Mouse (Mus musculus) left cerebral cortex, adult 2 months (tissue): Measurements from ENCODE around the gene Fam240a. TPM values are rescaled to one million over a fixed set of nuclear protein-coding genes. Genes with fewer than 3 reads are reported as not detected.

Source experiments
- DNase-seq, 2 experiments: peaks; one replicate each; pipeline ENCODE4 v3.0.0; 2021 to 2022; ENCODE audit warnings: low spot score in 2 of 2, mixed read lengths in 1 of 2; ENCODE audit errors: extremely low spot score in 1 of 2
- H3K27ac ChIP-seq: fragments of 200-600 bp; 2 replicates; pipeline ENCODE4 v1.8.1; 2022
- H3K4me3 ChIP-seq: fragments of 200-600 bp; 2 replicates; pipeline ENCODE4 v1.8.1; 2022
- CTCF ChIP-seq: fragments of 200-600 bp; IDR thresholded peaks from 2 replicates; pipeline ENCODE4 v1.8.1; 2022; ENCODE audit warnings: antibody characterized with exemption, mild to moderate bottlenecking, moderate library complexity
- intact Hi-C: fragments of 180-260 bp; cut with DNase I; formaldehyde crosslinking; loops from one replicate; pipeline ENCODE4 v1.15.1; 2025
- total RNA-seq, 2 experiments: library from RNA; stranded (reverse); gene quantifications; 2 replicates each; pipeline ENCODE4 v1.2.3; 2021

Gene Fam240a
- total RNA-seq, 2 experiments from 2014 or later, result not detected

DNA sequence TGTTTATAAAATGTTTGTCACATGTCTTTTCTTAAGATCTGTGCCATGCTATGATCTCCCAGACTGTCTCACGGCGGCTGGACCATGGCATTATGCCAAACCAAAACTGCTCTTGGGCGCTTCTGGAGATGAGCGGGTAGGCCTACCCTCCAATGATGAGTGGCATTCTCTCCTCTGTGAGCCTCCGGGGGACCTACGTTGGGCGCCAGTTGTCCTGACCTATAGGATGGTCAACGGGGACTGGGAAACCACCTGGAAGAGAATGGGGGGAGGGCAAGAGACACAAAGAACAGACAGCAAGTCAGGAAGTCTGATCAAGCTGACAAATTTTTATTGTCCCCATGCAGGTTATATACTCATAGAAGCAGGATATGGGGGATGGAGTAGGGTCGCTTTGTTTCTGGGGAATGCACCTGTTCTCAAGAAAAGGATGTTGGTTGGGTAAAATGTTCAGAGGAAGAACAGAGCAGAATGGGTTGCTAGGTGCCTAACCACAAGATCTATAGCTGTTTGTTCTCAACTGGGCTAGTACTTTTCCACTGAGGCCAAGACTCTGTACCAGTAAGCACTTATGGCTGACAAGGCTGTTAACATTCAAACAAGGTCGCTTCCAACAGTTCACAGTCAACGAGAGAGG lies 9.3 kb downstream of the Fam240a start:
- DNase-seq, result no peak
- no peak overlapping the region for H3K27ac ChIP-seq
- intact Hi-C loops, result no loop called here
- no peak for TF ChIP-seq CTCF
- H3K4me3 ChIP-seq, result no peak overlapping the region

DNA sequence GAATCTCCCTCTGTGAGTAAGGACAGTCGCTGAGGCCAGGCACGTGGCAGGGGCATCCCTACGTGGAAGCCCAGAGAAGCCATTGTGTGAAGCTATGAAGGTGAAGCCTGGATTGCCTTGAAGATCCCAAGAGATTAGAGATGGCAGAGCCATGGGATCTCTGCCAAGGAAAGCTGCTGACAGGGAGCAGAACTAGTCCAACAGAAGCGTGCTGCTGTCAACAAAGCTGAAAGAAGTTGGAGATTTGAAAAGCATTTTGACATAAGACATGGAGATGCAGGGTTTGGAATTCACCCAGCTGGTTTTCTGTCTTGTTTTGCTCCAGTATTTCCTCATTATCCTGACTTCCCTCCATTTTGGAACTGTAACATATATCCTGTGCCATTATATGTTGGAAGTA lies 14.4 kb downstream of the Fam240a start:
- no peak overlapping the region for H3K4me3 ChIP-seq
- no peak for TF ChIP-seq CTCF
- no peak for DNase-seq
- intact Hi-C loops, result no loop called here
- no peak overlapping the region for H3K27ac ChIP-seq

DNA sequence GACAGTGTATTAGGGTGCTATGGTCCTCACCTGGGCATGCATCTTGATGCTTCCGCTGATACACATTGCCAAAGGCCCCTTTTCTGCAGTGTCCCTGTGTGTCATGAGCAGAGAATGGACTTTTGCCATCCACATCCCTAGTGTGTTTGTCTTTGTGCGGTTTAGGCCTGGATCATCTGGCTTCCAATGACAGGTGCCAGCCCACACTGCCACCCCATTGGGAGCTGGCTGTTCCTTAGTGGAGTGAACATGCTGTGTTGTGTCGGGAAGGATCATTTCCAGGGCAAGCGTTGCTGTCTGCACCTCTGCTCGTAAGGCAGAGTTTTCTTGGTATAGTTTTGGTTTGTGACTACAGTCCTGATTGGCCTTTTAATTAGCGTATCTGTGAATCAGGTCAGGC lies 15.5 kb downstream of the Fam240a start:
- H3K27ac ChIP-seq, result no peak overlapping the region
- no peak overlapping the region for H3K4me3 ChIP-seq
- TF ChIP-seq CTCF, result no peak
- DNase-seq, result no peak
- intact Hi-C loops, result no loop called here

DNA sequence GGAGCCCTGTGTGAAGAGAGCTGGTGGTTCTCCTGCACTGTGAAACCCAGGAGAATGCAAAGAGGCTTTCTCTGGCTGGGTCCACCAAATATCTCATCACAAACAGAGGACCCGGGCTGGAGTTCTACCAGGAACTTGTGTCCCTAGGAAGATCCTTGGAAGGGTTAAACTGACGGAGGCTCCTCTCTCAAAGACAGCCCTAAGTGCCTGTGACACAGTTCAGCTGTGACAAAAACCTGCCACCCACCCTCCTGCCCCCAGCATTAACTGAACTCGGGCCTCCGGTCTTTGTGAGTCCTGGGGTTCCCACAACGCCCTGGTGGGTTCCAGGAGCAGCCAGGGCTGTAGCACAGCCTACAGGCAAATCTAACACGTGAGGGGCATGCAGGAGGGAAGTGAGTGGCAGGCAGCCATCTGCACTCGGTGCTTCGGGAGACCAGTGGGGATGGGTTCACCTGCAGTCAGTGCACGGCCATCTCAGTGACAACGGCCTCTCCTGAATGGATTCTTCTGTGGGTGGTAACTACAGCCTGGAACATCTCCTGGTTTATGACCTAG lies 17.1 kb downstream of the Fam240a start:
- no peak for DNase-seq
- intact Hi-C loops, result no loop called here
- Histone ChIP-seq H3K27ac (no peak overlapping the region), H3K4me3 (no peak overlapping the region)
- TF ChIP-seq CTCF, result no peak

DNA sequence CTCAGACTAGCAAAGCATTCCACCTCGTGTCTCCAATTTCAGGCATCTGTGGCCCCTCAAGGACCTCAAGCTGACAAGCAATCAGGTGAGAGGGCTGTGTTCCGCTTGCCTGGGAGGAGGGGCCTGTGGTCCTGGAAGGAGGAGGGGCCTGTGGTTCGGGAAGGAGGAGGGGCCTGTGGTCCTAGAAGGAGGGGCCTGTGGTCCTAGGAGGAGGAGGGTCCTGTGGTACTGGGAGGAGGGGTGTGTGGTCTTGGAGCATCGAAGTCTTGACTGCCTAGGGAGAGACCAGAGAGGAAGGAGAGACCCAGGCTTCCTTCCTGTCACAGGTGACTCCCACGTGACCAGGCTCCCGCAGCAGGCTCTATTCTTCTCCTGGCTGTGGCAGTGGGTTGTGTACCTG lies 20.1 kb downstream of the Fam240a start:
- no peak overlapping the region for H3K27ac ChIP-seq
- no peak overlapping the region for H3K4me3 ChIP-seq
- TF ChIP-seq CTCF, result no peak
- intact Hi-C loops, result no loop called here
- DNase-seq, result no peak

DNA sequence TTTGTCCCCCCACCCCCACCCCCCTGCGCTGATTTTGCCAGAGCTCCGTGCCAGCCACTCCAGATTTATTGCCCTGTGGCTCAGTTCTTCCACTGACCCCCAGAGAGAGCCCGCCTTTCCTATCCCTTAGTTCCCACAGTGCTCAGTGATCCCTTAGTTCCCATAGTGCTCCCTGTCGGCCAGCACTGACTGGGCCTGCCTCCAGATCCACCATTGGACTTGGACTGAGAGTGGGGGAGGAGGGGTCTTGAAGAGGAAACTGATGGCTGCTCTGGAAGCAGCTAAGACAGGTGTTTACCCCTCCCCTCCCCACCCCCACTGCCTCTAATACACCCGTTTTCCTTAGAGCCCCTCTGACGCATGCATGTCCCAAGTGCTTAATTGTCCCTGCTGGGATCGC lies 20.7 kb downstream of the Fam240a start:
- Histone ChIP-seq H3K4me3 (no peak overlapping the region), H3K27ac (no peak overlapping the region)
- intact Hi-C loops, result no loop called here
- DNase-seq, result no peak
- TF ChIP-seq CTCF, result no peak

DNA sequence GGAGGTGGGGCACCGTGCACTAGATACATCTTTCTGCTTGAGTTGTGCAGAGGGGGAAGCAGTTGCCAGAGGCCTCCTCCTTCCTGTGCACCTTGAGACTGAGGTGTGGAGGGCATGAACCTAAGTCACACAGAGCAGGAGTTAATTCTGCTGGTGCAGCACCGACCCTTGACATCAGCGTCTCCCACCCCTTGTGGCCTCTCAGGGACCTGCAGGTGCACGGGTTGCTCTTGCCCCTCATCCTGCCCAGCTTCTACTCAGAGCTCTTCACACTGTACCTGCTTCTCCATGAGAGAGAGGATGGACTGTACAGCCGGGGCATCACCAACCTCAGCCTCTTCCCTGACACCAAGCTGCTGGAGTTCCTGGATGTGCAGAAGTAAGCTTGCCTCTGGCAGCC lies 21.2 kb downstream of the Fam240a start:
- H3K4me3 ChIP-seq, result no peak overlapping the region
- TF ChIP-seq CTCF, result no peak
- intact Hi-C loops, result no loop called here

DNA sequence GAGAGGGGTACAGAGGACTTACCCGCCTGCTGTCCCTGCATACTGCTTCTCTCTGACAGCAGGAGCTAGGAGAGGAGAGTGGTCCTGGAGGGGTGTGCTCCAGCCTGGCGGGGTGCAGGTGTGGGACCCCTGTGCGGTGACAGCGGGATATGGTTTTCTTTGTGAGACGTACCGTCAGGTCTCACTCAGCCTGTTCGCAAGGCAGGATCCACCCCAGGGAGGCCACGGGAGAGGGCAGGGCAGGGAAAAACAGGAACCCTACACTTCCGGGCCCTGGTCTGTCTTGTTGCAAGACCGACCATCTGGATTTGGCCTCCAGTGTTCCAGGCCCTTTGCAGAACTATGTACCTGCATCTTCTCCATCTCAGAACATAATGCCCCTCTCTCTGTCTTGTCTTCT lies 23.2 kb downstream of the Fam240a start:
- no peak for TF ChIP-seq CTCF
- H3K27ac ChIP-seq, result no peak overlapping the region
- DNase-seq, result no peak
- intact Hi-C loops, result no loop called here
- H3K4me3 ChIP-seq, result no peak overlapping the region

More for the DNA sequence above, 21.2 kb downstream of the Fam240a start:
- H3K27ac ChIP-seq, result no peak overlapping the region
- DNase-seq, result no peak

DNA sequence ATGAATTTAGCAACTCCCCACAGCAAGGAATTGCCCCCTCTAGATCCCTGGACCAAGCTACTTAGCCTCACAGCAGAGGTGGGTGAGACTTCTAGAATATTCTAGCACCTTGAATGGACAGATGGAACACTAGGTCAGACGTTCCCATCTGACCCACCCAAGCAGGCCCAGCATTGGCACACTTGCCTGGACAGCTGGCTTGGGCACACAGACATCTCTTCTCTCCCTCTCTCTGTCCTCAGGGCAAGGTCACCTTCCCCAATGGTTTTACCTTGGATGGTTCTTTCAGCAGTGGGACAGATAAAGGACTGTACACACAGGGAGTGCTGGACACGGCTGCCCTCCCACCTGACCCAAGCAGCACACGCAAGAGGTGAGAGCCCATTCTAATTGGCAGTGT lies 24.1 kb downstream of the Fam240a start:
- intact Hi-C loops, result no loop called here

DNA sequence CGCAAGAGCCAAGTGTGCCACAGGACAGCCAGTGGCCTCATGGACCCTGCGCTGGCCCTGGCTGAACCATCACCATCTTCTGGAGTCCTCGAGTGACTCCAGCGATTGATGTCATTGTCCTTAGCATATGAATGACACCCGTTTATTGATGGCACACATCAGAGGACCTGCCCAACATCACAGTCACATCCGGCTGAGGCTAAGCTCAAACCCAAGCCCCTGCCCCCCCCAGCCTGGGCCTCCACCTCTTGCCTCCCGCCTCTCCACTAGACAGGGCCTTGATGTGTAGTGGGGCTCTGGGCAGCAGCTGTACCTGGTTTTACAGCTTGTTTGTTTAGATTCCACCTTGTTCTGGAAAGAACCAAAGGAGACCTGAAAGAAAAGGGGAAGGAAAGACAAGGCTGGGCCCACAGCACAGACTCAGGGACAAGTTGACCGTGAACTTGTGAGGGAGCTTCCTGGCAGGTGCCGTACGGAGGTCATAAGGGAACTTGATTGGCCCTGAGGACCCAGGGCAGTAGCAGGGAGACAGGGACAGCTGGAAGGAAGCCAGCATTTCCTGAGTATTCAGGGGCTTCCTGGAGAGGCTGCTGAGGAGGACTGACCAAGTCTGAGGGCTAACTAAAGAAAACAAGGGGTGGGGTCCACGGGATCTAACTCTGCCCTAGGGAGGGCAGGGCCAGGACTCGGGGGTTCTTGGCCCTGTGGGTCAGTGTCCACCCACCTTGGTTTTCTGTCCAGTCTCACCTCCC lies 25.4 kb downstream of the Fam240a start:
- TF ChIP-seq CTCF, result no peak
- intact Hi-C loops, result no loop called here
- Histone ChIP-seq H3K4me3 (no peak overlapping the region), H3K27ac (no peak overlapping the region)
- no peak for DNase-seq

More for the DNA sequence above, 24.1 kb downstream of the Fam240a start:
- H3K4me3 ChIP-seq, result no peak overlapping the region
- no peak for TF ChIP-seq CTCF
- no peak for DNase-seq
- no peak overlapping the region for H3K27ac ChIP-seq

DNA sequence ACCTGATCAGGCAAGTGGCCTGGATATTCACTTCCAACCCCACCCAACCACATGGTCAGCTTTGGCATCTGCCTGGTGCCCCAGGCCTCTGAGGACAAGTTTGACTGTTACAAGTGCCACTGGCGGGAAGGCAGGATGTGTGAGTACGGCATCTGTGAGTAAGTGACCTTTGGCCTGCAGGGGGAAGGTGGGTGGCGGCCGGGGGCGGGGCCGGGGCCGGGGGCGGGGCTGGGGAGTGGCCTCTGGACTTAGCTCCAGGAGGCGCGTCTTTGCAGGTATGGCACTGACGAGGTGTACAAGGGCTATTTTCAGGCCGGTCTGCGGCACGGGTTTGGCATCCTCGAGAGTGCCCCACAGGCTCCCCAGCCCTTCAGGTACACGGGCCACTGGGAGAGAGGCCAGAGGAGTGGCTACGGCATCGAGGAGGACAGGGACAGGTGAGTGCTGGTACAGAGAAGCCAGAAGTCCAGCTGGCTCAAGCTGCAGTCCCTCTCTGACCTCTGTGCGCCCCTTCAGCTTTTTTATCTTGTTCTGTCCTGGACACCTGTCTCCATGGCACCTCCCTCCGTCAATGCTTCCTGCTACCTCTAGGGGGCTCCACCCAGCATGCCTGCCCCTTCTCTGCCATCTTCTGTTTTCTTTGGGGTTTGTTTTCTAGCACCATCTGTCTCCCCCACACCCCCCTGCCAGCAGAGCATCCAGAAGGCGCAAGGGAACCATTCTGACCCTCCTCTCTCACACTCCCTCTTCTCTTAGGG lies 26.5 kb downstream of the Fam240a start:
- DNase-seq, result no peak
- intact Hi-C loops, result no loop called here
- Histone ChIP-seq H3K4me3 (no peak overlapping the region), H3K27ac (no peak overlapping the region)
- peak; percentile 41 for TF ChIP-seq CTCF

DNA sequence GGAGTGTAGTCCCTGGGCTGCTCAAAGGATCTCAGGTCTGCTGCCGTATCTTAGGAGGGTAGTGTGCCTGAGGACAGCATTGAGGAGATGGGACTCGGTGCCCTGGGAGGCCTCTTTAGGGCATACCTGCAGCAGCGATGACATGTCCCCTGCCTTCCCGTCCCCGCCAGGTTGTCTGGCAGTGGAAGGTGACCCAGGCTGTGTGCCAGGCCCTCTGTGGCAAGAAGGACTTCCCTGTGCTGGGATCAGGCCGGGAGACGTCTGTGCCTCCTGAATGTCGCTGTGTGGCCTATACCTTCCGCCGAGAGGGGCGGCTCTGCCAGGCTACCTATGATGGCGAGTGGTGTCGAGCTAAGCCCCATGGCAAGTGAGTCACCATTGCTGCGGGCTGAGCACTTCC lies 27.7 kb downstream of the Fam240a start:
- intact Hi-C loops, result no loop called here
- Histone ChIP-seq H3K4me3 (no peak overlapping the region), H3K27ac (no peak overlapping the region)
- DNase-seq, result no peak
- no peak for TF ChIP-seq CTCF
